Mouse (Mus musculus) MEL (cell line): ENCODE data around the gene Spats2.

Experiments
- CTCF ChIP-seq, 3 experiments: IDR thresholded peaks in 2 of 3; conservative IDR thresholded peaks in 1 of 3; 2 replicates each; pipeline ENCODE4 v1.5.1; 2011 to 2012; ENCODE audit warnings: low read length in 3 of 3, low read depth in 2 of 3, mild to moderate bottlenecking in 2 of 3, improper control_type of control experiment in 1 of 3, inconsistent platforms in 1 of 3, mixed read lengths in 1 of 3, moderate library complexity in 1 of 3; ENCODE audit not compliant: control insufficient read depth in 1 of 3, insufficient read depth in 1 of 3, poor library complexity in 1 of 3, severe bottlenecking in 1 of 3
- E2F4 ChIP-seq: IDR thresholded peaks from 2 replicates; pipeline ENCODE4 v1.6.1; 2011; ENCODE audit warnings: low read depth, low read length, improper control_type of control experiment, borderline replicate concordance
- ELF1 ChIP-seq: IDR thresholded peaks from 2 replicates; pipeline ENCODE4 v1.6.1; 2014; ENCODE audit warnings: low read depth, mild to moderate bottlenecking, inconsistent platforms, low read length, improper control_type of control experiment, moderate library complexity
- GABPA ChIP-seq: IDR thresholded peaks from 2 replicates; pipeline ENCODE4 v1.6.1; 2012; ENCODE audit warnings: low read depth, mild to moderate bottlenecking, inconsistent platforms, low read length, improper control_type of control experiment, moderate library complexity
- GATA1 ChIP-seq: IDR thresholded peaks from 2 replicates; pipeline ENCODE4 v1.6.1; 2011; ENCODE audit warnings: low read depth, low read length, improper control_type of control experiment
- JUND ChIP-seq: IDR thresholded peaks from 2 replicates; pipeline ENCODE4 v1.6.1; 2011; ENCODE audit warnings: low read depth, mild to moderate bottlenecking, improper control_type of control experiment, low read length
- MEF2A ChIP-seq: IDR thresholded peaks from 2 replicates; pipeline ENCODE4 v1.6.1; 2014; ENCODE audit warnings: low read depth, mild to moderate bottlenecking, inconsistent platforms, low read length, improper control_type of control experiment; ENCODE audit not compliant: poor library complexity, insufficient replicate concordance, severe bottlenecking; ENCODE audit errors: extremely low read depth
- NRF1 ChIP-seq: IDR thresholded peaks from 2 replicates; pipeline ENCODE4 v1.6.1; 2014; ENCODE audit warnings: low read depth, mild to moderate bottlenecking, inconsistent platforms, low read length, improper control_type of control experiment, moderate library complexity; ENCODE audit not compliant: poor library complexity, insufficient read depth, severe bottlenecking
- POLR2A ChIP-seq, 2 experiments: IDR thresholded peaks; 2 replicates each; pipeline ENCODE4 v1.6.1; 2011 to 2012; ENCODE audit warnings: low read length in 2 of 2, mild to moderate bottlenecking in 2 of 2, control low read depth in 1 of 2, improper control_type of control experiment in 1 of 2, low read depth in 1 of 2, moderate library complexity in 1 of 2; ENCODE audit not compliant: control insufficient read depth in 1 of 2, insufficient read depth in 1 of 2, poor library complexity in 1 of 2
- POLR2AphosphoS2 ChIP-seq: IDR thresholded peaks from 2 replicates; pipeline ENCODE4 v1.6.1; 2011; ENCODE audit warnings: low read length, improper control_type of control experiment
- USF1 ChIP-seq: IDR thresholded peaks from 2 replicates; pipeline ENCODE4 v1.6.1; 2014; ENCODE audit warnings: low read depth, mild to moderate bottlenecking, inconsistent platforms, low read length, improper control_type of control experiment, moderate library complexity

DNA sequence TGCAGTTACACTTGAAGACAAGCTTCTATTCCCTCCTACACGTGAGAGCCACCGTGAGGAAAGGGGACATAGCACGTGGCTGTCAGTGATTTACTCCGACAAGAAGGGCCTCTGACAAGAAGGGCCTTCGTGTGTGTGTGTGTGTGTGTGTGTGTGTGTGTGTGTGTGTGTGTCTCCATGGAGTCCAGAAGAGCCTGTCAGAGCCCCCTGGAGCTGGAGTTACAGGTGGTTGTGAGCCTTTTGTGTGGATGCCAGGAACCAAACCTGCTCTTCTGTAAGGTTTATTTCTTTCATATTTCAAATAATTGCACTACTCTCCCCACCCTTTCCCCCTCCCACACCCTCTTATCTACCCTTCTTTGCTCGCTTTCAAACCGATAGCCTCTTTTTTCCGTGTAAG lies 25.6 kb downstream of the Spats2 start:
- TF ChIP-seq POLR2A (IDR thresholded peaks at IDR 0.05; ENCODE audit: control insufficient read depth in 1 of 2, insufficient read depth in 1 of 2, low read depth in 1 of 2, low read length in 2 of 2, poor library complexity in 1 of 2) (no peak), GATA1 (no peak), E2F4 (no peak), CTCF (IDR thresholded peaks at IDR 0.05 in 2 of 3, conservative IDR thresholded peaks at IDR 0.05 in 1 of 3; ENCODE audit: control insufficient read depth in 1 of 3, insufficient read depth in 1 of 3, low read depth in 2 of 3, low read length in 3 of 3, poor library complexity in 1 of 3, severe bottlenecking in 1 of 3) (no peak), USF1 (no peak), NRF1 (no peak), ELF1 (no peak), MEF2A (no peak), JUND (no peak), GABPA (no peak), POLR2AphosphoS2 (no peak)
